Mouse (Mus musculus) kidney, adult 9 months (tissue): ENCODE data around the gene Trub1.

Experiments used
- DNase-seq: peaks from one replicate; pipeline ENCODE4 v3.0.0; 2022

Trub1 gene

GRCm38 (mm10) chr19:57452492-57453217 lies at the start of gene Trub1:
TSS of gene Trub1 (plus strand) at chr19:57452912.
- peak; percentile 85 for DNase-seq

- DNase-seq = peak; percentile 88
These were observed 48.8 kb upstream of the Trub1 start for GRCm38 (mm10) chr19:57403700-57404501.

- no peak for DNase-seq
These were observed 48.2 kb upstream of the Trub1 start for GRCm38 (mm10) chr19:57404502-57404848.

DNA sequence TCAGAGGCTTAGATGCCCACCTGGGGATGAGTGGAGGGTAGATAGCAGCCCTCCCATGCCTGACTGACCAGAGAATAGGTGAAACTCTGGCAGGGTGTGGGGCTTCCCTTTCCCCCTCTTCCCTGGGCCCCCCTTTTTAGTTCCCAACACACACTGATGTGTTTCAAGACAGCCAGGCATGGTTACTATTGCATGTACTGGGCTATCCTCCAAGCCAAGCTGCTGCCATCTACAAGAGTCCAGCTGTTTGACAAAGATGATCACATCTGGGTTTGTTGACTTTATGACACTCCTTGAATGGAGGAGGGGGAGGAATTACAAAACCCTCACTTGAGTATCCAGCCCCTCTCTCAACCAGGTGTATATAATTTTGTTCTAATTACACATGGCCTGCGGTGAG lies 44.8 kb upstream of the Trub1 start:
- DNase-seq = no peak

DNA sequence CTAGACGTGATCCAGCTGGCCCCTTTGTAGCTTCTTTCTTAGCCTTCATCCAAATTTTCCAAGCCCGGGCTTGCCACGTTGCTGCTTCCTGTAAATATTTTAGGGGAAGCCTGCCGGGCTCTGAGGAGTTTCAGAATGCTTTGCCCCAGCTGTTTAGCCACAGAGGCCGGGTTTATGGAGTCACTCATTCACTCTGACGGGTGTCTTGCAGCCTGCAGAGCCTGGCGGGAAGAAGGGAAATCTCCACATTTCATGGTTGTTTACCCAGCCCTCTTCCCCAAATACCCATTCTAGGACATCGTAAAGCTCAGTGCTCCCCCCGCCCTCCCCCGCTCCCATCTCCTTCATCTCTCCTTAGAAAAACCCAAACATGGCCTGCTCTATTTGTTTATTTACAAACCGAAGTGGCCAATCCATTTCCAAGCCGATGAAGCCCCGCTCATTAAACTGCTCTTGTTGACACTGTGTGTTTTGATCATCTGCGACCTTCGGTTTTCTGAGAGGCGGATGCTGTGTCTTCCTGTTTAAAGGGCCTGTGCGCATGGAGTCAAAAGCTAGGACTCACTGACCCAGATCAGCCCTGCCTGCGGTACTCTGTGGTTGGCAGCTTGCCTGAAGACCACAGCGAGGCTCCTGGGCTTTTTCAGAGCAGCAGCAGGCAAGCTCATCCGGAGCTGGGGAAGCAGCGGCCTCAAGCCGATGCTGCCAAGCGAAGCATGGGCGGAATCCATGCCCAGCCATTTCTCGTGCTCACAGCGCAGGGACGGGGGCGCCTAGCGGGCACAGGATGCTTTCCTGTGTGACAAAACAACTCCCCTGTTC lies 41.1 kb upstream of the Trub1 start:
- DNase-seq = peak; percentile 79

DNA sequence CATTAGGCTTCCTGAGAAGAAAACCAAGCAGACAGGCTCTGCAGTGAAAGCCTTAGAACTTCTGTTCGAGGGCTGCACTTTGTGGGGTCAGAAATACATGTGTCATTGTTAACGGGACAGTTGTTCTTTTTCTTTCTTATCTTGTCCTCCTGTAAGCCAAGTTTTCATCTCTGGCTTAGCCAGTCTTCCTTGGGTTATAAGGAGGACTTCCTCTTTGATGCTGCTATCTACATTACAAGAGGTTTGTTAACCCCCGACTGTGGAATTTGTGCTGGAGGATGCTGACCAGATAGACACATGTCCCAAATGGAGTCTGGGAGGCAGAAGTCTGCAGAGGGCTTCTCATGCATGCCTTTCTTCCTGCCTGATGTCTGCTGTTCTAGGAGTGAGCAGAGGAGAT lies 39.5 kb upstream of the Trub1 start:
- DNase-seq = no peak

DNA sequence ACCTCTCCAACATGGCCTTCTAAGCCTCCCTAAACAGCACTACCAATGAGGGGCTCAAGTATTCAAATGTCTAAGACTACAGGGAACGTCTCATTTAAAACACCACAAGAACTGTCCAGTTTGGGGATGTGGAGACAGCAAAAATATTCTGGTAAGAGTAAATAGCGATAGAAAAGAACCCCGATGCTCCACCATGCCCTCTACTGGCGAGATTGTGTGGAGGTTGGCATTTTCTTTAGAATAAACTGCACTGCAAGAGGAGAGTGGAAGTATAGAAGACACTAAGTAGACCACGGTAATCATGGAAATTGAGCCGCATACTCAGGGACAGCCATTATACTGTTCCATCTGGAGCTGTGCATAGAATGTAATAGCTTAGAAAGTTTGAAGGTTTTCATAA lies 38.8 kb upstream of the Trub1 start:
- DNase-seq = no peak

DNA sequence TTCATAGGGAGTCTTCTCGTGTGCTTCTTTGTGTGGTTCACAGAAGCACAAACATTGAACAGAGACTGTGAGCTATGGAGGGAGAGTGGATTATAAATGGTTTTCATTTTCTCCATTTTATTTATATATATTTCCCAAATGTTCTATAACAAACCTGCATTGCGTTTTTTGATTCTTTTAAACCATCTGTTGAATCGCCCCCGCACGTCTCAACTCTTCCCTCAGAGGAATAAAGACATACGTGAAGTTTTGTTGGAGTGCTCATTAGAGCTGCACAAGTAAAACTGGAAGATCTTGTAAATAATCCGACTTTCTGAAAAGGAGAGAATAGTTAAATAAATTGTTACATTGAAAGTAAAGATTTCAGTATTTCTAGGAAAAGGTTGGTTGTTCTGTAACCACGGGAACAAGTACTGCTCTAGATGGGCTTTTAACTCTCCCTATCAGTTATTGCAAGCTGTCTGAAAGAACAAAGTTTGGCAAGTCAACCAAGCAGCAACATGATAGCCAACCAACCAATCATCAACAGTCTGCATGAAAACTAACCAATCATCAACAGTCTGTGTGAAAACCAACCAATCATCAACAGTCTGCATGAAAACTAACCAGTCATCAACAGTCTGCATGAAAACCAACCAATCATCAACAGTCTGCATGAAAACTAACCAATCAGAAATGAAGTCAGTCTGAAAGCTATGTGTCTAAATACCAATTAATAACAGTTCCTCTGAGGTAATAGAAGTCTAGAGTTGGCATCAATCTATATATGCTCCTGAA lies 37.5 kb upstream of the Trub1 start:
- DNase-seq = no peak

GRCm38 (mm10) chr19:57417800-57418580 lies 34.7 kb upstream of the Trub1 start:
- DNase-seq = no peak

DNA sequence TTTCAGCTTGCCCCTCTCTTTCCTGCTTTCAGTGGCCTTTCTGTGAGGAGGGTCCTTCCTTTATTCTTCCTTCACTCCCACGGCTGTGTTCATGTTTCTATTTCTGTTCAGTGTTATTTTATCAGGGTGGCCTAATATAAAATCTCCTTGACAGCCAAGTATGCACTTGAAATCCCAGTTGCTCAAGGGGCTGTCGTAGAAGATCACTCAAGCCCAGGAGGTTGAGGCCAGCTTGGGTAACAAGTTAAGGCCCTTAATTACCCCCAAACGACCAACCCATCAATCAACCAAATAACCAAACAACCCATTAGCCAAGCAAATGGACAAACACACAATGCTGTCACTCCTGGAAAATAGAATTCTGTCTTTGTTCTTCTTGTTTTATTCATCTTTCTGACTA lies 29.3 kb upstream of the Trub1 start:
- no peak for DNase-seq

DNA sequence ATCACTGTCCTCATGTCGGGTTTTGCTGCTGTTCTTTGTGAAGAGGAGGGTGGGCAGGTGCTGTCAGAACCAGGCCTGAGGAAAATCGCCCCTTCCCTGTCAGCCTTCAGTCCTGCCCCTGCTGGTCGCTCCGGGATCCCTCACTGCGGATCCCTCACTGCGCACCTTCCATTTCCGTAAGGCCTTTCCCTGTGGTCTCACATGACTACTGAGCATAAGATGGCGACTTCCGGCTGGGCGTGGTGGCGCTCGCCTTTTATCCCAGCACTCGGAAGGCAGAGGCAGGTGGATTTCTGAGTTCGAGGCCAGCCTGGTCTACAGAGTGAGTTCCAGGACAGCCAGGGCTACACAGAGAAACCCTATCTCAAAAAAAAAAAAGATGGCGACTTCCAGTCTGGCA lies 27.4 kb upstream of the Trub1 start:
- DNase-seq = no peak

GRCm38 (mm10) chr19:57426841-57427240 lies 25.9 kb upstream of the Trub1 start:
- DNase-seq = no peak

DNA sequence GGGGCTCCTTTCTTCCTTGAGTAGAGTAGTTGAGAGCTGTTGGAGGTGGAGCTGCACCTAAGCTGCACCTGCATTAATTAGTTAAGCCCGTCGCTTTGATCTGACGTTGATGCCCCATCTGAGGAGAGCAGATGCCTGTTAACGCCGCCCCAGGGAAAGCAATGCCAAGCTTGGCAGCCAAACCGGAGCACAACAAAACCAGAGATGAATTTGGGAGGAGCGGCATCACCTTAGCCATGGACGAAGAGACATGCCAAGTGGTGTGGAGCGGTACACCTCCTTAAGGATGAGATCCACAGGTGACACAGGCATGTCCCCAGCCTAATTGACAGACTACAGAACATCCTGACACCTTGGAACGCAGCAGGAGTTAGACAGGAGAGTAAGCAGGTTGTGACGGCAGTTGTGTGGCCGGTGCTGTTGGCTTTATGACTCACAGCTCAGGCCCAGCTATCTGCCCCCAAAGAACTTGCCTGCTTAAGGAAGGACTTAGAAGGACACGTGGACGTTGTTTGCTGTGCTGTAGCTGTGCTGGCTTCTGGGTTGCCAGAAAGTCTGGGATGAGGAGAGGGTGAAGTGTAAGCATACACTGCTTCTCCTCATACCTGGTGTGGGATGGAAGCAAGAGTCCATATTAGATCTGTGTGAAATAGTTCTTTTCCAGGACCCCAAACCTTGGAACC lies 24.8 kb upstream of the Trub1 start:
- DNase-seq = no peak

- DNase-seq = no peak
These were observed 24.1 kb upstream of the Trub1 start for GRCm38 (mm10) chr19:57428641-57429040.

- DNase-seq = no peak
These were observed 22.8 kb upstream of the Trub1 start for GRCm38 (mm10) chr19:57429926-57430325.

DNA sequence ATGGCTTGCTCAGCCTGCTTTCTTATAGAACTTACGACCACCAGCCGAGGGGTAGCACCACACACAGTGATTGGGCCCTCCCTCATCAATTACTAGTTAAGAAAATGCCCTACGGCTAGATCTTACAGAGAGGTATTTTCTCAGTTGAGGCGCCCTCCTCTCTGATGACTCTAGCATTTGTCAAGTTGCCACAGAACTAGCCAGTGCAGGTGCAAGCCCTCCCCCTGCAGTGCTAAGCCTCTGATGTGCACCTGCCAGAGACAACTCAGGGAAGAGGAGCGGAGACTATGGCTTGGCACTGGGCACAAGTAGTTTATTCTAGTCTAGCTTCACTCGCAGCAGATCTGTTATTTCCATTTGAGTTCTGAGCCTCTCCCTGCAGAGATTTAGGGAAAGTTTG lies 21.2 kb upstream of the Trub1 start:
- DNase-seq = no peak

GRCm38 (mm10) chr19:57434024-57434423 lies 18.7 kb upstream of the Trub1 start:
- no peak for DNase-seq

- peak; percentile 32 for DNase-seq
These were observed 16.1 kb upstream of the Trub1 start for GRCm38 (mm10) chr19:57436586-57437021.

GRCm38 (mm10) chr19:57437042-57437441 lies 15.7 kb upstream of the Trub1 start:
- DNase-seq = no peak

DNA sequence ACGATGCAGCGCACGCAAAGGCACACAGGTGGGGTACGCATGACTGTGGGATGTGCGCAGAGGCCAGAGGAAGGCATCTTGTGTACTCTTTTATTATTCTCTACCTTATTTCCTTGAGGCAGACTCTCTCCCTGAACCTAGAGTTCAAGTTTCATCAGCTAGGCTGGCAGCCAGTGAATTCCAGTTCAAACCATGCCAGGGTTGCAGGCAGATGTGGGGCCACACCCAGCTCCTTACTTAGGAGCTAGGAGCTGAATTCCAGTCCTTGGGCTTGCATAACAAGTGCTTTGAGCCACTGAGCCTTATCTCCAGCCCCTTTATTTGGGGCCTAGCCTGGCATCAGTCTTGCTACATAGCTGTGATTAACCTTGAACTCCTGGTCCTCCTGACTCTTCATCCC lies 13.4 kb upstream of the Trub1 start:
- DNase-seq = no peak

DNA sequence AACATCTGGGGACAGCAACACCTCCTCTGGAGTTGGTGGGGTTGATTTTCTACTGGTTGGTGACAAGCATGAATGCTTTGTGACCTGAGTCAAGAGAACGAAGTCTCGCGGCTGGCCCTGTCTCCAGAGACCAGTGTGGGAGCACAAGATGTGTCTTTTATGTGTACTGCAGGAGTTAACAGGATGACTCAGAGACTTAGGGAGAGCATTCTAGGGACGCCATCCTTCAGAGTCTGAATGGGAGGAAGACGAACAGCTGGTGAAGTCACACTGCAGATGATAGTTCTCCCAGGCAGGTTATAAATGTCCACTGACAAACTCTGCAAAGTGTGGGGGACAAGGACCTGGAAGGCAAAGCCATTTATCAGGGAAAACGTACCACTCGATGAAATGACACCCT lies 11.2 kb upstream of the Trub1 start:
- no peak for DNase-seq
